Mouse (Mus musculus) right cerebral cortex, postnatal 4 days (tissue): Measurements from ENCODE around the gene Lat2.

Source experiments
- DNase-seq: peaks from one replicate; pipeline ENCODE4 v3.0.0-alpha.2; 2022

Lat2 gene

GRCm38 (mm10) chr5:134568964-134569491 lies 45.8 kb downstream of the Lat2 start:
- no peak for DNase-seq

- DNase-seq: no peak
These were observed 46.8 kb downstream of the Lat2 start for GRCm38 (mm10) chr5:134568030-134568429.

- no peak for DNase-seq
These were observed 47.4 kb downstream of the Lat2 start for GRCm38 (mm10) chr5:134567445-134567844.

- DNase-seq: no peak
These were observed 49.1 kb downstream of the Lat2 start for GRCm38 (mm10) chr5:134565696-134566095.

GRCm38 (mm10) chr5:134564272-134564671 lies 50.6 kb downstream of the Lat2 start:
- DNase-seq: no peak

- DNase-seq: no peak
These were observed 54.2 kb downstream of the Lat2 start for GRCm38 (mm10) chr5:134560450-134561171.

- no peak for DNase-seq
These were observed 54.8 kb downstream of the Lat2 start, which contains the start of gene Syna for GRCm38 (mm10) chr5:134560071-134560449. Gene Syna (minus strand): TSS chr5:134560171.

GRCm38 (mm10) chr5:134555463-134556164 lies 59.2 kb downstream of the Lat2 start:
- DNase-seq: peak; percentile 79

- DNase-seq: no peak
These were observed 60.8 kb downstream of the Lat2 start for GRCm38 (mm10) chr5:134553951-134554546.

- peak; percentile 100 for DNase-seq
These were observed 62.5 kb downstream of the Lat2 start, which contains the start of gene Clip2 for GRCm38 (mm10) chr5:134552110-134552972. Gene Clip2 (minus strand): TSS chr5:134552434.

GRCm38 (mm10) chr5:134551233-134552109 lies 63.4 kb downstream of the Lat2 start:
- DNase-seq: peak; percentile 63

- no peak for DNase-seq
These were observed 64.0 kb downstream of the Lat2 start for GRCm38 (mm10) chr5:134550836-134551232.
